Mouse (Mus musculus): ENCODE results near the gene Pcdh8. TPM values are rescaled to one million over a fixed set of nuclear protein-coding genes. Genes with fewer than 3 reads are reported as not detected.
A peak's percentile ranks its signal among the peaks of the same experiment; 100 is the strongest.

The Pcdh8 gene
- total and polyA plus RNA-seq, 3 experiments, result not detected

DNA sequence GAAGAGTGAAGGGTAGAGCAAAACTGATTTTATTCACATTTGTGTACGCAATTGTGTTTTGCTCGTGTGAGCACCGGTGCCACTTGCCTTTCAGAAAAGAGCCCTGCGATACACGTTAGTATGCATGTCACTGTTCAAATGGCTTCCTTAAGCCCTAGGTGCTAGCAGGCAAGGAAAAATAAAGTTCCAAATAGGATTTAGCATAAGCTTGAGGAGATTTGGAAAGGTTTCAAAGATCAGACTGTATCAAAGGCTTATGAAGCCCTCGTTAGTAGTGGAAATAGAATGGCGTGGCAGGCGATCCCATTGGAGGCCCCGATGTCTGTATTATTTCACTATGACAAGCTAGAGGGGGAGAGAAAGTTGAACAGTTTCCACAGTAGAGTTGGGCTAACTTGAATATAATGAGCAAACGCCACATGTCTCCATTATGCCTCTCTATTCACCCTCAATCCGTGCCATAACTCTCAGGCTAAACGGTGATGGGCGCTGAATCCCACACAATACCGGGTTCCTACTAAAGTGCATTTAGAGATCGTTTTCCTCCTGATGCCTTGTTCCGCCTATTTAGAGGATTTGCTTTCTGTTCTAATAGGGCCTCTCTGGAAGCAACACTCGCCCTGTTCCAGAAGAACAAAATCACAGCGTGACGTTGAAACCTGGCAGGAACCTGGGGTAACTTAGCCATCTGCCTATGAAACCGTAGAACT, 845 bp upstream of the Pcdh8 start:
- 6% methylated on average over 20 of the region's 20 CpGs for WGBS
- DNase-seq, result no peak
- no peak overlapping the region for H3K4me3 ChIP-seq
- no peaks in the 10 kb centered on the region for H3K36me3 ChIP-seq (ENCODE audit: control insufficient read depth, insufficient read depth, low read length)
- H3K4me1 ChIP-seq (ENCODE audit: control insufficient read depth, insufficient read depth, low read length), result no peaks in the 10 kb centered on the region
- H3K9ac ChIP-seq (ENCODE audit: low read depth, low read length), result no peak overlapping the region
- intact Hi-C loops (cut with DNase I), result loop anchor here (10.0 kb wide), 1 partner anchor 143 kb away; no protein-coding TSS in a partner anchor
- H3K27ac ChIP-seq, result no peak overlapping the region
- peaks cover 36% of the 10 kb centered on the region for H3K27me3 ChIP-seq (ENCODE audit: control insufficient read depth, insufficient read depth, low read length)
- no peak for TF ChIP-seq EP300 (IDR thresholded peaks at IDR 0.05; ENCODE audit: insufficient read depth, low read depth, low read length)
- TF ChIP-seq CTCF (IDR thresholded peaks at IDR 0.05), result no peak
- TF ChIP-seq POLR2A (IDR thresholded peaks at IDR 0.05; ENCODE audit: insufficient read depth, low read depth, low read length), result no peak
- H3K79me2 ChIP-seq (replicated peaks; ENCODE audit: control insufficient read depth, insufficient read depth, low read length), result no peaks in the 10 kb centered on the region

DNA sequence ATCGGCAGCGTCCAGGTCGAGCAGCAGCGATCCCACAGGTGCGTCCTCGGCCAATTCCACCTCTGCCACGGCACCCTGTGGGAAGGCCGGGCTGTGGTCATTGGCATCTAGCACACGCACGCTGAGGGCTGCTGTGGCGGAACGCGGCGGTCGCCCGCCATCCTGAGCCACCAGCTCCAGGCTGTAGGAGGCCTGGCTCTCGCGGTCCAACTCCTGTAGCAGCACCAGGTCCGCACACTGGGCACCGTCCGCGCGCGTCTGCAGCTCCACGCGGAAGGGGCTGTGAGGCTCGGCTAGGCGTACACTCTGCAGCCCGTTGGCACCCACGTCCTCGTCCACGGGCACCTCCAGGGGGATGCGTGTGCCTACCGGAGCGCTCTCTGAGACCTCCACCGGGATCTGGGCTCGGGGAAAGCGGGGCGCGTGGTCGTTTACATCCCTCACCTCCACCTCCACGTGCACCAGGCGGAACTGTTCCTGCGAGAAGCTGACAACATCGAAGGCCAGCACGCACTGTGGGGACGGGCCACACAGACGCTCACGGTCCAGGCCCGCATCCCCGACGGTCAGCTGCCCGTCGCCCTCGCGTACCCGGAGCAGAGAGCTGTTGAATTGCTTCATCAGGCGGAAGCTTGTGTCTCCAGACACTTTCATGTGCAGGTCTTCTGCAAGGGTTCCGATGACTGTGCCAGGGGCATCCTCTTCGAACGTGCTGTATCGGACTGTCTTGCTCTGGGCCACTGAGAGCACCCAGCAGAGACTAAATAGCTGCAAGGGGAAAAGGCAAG, 612 bp downstream of the Pcdh8 start:
- H3K79me2 ChIP-seq (replicated peaks; ENCODE audit: control insufficient read depth, insufficient read depth, low read length), result no peaks in the 10 kb centered on the region
- H3K9ac ChIP-seq (ENCODE audit: low read depth, low read length), result no peak overlapping the region
- peak overlapping the region; percentile 4 for H3K4me3 ChIP-seq
- no peaks in the 10 kb centered on the region for H3K36me3 ChIP-seq (ENCODE audit: control insufficient read depth, insufficient read depth, low read length)
- intact Hi-C loops (cut with DNase I), result loop anchor here (10.0 kb wide), 1 partner anchor 144 kb away; no protein-coding TSS in a partner anchor
- no peak for DNase-seq
- TF ChIP-seq POLR2A (IDR thresholded peaks at IDR 0.05; ENCODE audit: insufficient read depth, low read depth, low read length) (no peak), EP300 (IDR thresholded peaks at IDR 0.05; ENCODE audit: insufficient read depth, low read depth, low read length) (no peak), CTCF (IDR thresholded peaks at IDR 0.05) (no peak)
- H3K4me1 ChIP-seq (ENCODE audit: control insufficient read depth, insufficient read depth, low read length), result no peaks in the 10 kb centered on the region
- WGBS, result 5% methylated on average over 62 of the region's 62 CpGs
- H3K27ac ChIP-seq, result no peak overlapping the region
- H3K27me3 ChIP-seq (ENCODE audit: control insufficient read depth, insufficient read depth, low read length), result peaks cover 36% of the 10 kb centered on the region

DNA sequence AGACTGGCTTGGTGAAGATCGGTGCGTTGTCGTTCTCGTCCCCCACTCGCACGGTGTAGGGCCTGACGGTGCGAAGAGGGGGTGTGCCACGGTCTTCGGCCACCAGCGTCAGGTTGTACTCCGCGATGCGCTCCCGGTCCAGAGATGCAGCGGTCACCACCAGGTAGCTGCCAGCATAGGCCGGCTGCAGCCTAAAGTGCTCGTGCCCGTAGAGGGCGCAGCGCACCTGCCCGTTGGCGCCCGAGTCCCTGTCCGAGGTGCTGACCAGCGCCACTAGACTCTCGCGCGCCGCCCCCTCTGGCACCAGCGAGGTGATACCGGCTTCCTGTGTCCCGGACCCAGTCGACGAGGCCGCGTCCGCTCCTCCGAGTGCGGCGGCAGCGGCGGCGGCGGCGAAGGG, 1.5 kb downstream of the Pcdh8 start:
- H3K36me3 ChIP-seq (ENCODE audit: control insufficient read depth, insufficient read depth, low read length), result no peaks in the 10 kb centered on the region
- H3K27me3 ChIP-seq (ENCODE audit: control insufficient read depth, insufficient read depth, low read length), result peaks cover 36% of the 10 kb centered on the region
- no peak overlapping the region for H3K9ac ChIP-seq (ENCODE audit: low read depth, low read length)
- H3K4me3 ChIP-seq, result no peak overlapping the region
- peak; percentile 67 to 80 for DNase-seq
- H3K27ac ChIP-seq, result no peak overlapping the region
- no peaks in the 10 kb centered on the region for H3K4me1 ChIP-seq (ENCODE audit: control insufficient read depth, insufficient read depth, low read length)
- intact Hi-C loops (cut with DNase I), result loop anchor here (1.0 to 10.0 kb wide), 2 partner anchors 145 to 447 kb away; no protein-coding TSS in a partner anchor
- TF ChIP-seq EP300 (IDR thresholded peaks at IDR 0.05; ENCODE audit: insufficient read depth, low read depth, low read length) (peak; percentile 26; the same call in 1 of the 2 replicates), CTCF (IDR thresholded peaks at IDR 0.05) (peak; percentile 79), POLR2A (IDR thresholded peaks at IDR 0.05; ENCODE audit: insufficient read depth, low read depth, low read length) (no peak)
- whole genome bisulfite sequencing, result 1% methylated on average over 46 of the region's 46 CpGs
- no peaks in the 10 kb centered on the region for H3K79me2 ChIP-seq (replicated peaks; ENCODE audit: control insufficient read depth, insufficient read depth, low read length)

DNA sequence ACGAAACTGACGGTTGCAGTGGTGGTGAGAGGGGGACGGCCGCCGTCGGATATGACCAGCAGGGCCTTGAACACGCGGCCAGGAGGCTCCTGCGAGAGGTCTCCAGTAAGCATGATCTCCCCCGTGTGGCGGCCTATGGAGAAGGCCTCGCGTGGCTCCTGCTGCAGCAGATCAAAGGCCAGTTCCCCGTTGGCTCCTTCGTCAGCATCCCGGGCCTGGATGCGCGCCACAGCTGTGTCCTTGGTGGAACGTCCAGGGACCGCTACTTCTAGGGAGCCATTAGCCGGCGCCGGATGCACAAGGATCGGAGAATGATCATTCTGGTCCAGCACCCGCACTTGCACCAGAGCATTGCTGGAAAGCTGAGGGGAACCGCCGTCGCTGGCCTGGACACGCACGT, 2.1 kb downstream of the Pcdh8 start:
- WGBS, result 5% methylated on average over 30 of the region's 30 CpGs
- Histone ChIP-seq H3K4me1 (ENCODE audit: control insufficient read depth, insufficient read depth, low read length) (no peaks in the 10 kb centered on the region), H3K9ac (ENCODE audit: low read depth, low read length) (no peak overlapping the region), H3K27ac (no peak overlapping the region), H3K27me3 (ENCODE audit: control insufficient read depth, insufficient read depth, low read length) (peaks cover 36% of the 10 kb centered on the region), H3K79me2 (replicated peaks; ENCODE audit: control insufficient read depth, insufficient read depth, low read length) (no peaks in the 10 kb centered on the region), H3K36me3 (ENCODE audit: control insufficient read depth, insufficient read depth, low read length) (no peaks in the 10 kb centered on the region), H3K4me3 (no peak overlapping the region)
- intact Hi-C loops (cut with DNase I), result loop anchor here (1.0 kb wide), 1 partner anchor 447 kb away; no protein-coding TSS in a partner anchor
- no peak for DNase-seq
- TF ChIP-seq CTCF (IDR thresholded peaks at IDR 0.05) (no peak), POLR2A (IDR thresholded peaks at IDR 0.05; ENCODE audit: insufficient read depth, low read depth, low read length) (no peak), EP300 (IDR thresholded peaks at IDR 0.05; ENCODE audit: insufficient read depth, low read depth, low read length) (no peak)

DNA sequence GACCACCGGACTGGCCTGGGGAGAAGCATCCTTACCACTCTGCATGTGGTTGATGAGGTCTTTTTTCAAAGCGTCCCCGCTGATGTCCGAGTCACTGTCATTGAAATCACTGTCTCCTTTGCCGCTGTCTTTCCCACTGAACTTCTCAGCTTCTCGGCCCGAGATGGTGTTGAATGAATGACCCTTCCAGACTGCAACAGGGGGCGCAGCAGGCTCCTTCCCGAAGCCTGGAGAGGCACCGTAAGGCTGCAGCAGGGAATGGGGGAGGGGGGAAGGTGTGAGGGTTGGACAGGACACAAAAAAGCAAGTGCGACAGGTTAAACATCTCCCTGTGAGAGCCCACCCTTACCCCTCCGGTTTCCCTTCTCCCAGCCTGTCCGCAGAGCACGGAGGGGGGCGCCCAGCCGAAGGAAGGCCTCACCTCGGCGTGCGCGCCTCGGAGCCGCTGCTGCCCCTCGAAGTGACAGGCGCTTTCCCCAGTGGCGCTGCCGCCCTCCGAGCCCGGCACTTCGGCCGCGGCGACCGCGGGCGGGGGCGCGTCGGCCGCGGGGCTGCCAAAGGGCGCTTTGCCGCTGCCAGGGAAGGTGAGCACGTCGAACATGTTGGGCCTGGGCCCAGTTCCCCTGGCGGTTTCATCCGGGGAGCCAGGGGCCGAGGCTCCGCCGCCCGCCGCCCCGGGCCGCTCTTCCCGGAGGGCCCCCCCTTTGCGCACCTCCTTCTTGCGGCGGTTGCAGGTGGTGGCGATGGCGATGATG, 2.9 kb downstream of the Pcdh8 start:
- intact Hi-C loops (cut with DNase I), result no loop called here

More for the DNA sequence above, 2.9 kb downstream of the Pcdh8 start:
- Histone ChIP-seq H3K4me3 (no peak overlapping the region), H3K36me3 (ENCODE audit: control insufficient read depth, insufficient read depth, low read length) (no peaks in the 10 kb centered on the region), H3K4me1 (ENCODE audit: control insufficient read depth, insufficient read depth, low read length) (no peaks in the 10 kb centered on the region), H3K27me3 (ENCODE audit: control insufficient read depth, insufficient read depth, low read length) (peaks cover 31% of the 10 kb centered on the region), H3K79me2 (replicated peaks; ENCODE audit: control insufficient read depth, insufficient read depth, low read length) (no peaks in the 10 kb centered on the region), H3K9ac (ENCODE audit: low read depth, low read length) (no peak overlapping the region), H3K27ac (no peak overlapping the region)
- 3% methylated on average over 58 of the region's 59 CpGs for WGBS
- DNase-seq, result no peak
- TF ChIP-seq POLR2A (IDR thresholded peaks at IDR 0.05; ENCODE audit: insufficient read depth, low read depth, low read length), result no peak
- TF ChIP-seq CTCF (IDR thresholded peaks at IDR 0.05), result no peak
- TF ChIP-seq EP300 (IDR thresholded peaks at IDR 0.05; ENCODE audit: insufficient read depth, low read depth, low read length), result no peak

All from heart, adult 2 months (tissue).